Mouse (Mus musculus) heart, embryonic 14.5 days (tissue): ENCODE results near the gene Rptor. TPM values are rescaled to one million over a fixed set of nuclear protein-coding genes. Genes with fewer than 3 reads are reported as not detected.
A peak's percentile ranks its signal among the peaks of the same experiment; 100 is the strongest.

Experiments
- ATAC-seq: fragments of 200-750 bp; cut with Nextera tagmentation; 2 replicates; pipeline ENCODE4 v1.8.0; 2017; ENCODE audit warnings: low read depth, moderate TSS enrichment; ENCODE audit not compliant: insufficient number of reproducible peaks, insufficient read depth, low FRiP score
- H3K27ac ChIP-seq, 2 experiments: fragments of 200-500 bp in 1 of 2; fragments of 300-500 bp in 1 of 2; sonication (generic) in 1 of 2; replicated peaks in 1 of 2; 2 replicates each; pipeline ENCODE4 v1.5.1; 2012 to 2014; ENCODE audit warnings: low read depth in 2 of 2, low read length in 2 of 2, control low read depth in 1 of 2, mild to moderate bottlenecking in 1 of 2, mixed read lengths in 1 of 2; ENCODE audit not compliant: control insufficient read depth in 1 of 2, insufficient read depth in 1 of 2
- H3K27me3 ChIP-seq: fragments of 300-500 bp; sonication (generic); 2 replicates; pipeline ENCODE4 v1.6.1; 2014; ENCODE audit warnings: mild to moderate bottlenecking, low read length, control low read depth; ENCODE audit not compliant: control insufficient read depth, insufficient read depth
- H3K36me3 ChIP-seq: fragments of 300-500 bp; sonication (generic); 2 replicates; pipeline ENCODE4 v1.6.1; 2014; ENCODE audit warnings: mild to moderate bottlenecking, control low read depth, low read length, mixed read lengths; ENCODE audit not compliant: control insufficient read depth, insufficient read depth
- H3K4me1 ChIP-seq, 2 experiments: fragments of 200-500 bp in 1 of 2; fragments of 300-500 bp in 1 of 2; sonication (generic) in 1 of 2; 2 replicates each; pipeline ENCODE4 v1.6.1; 2012 to 2014; ENCODE audit warnings: low read length in 2 of 2, control low read depth in 1 of 2, mixed read lengths in 1 of 2; ENCODE audit not compliant: control insufficient read depth in 2 of 2, insufficient read depth in 2 of 2
- H3K4me2 ChIP-seq: fragments of 300-500 bp; sonication (generic); 2 replicates; pipeline ENCODE4 v1.6.1; 2014; ENCODE audit warnings: mild to moderate bottlenecking, low read length
- H3K4me3 ChIP-seq, 2 experiments: fragments of 200-500 bp in 1 of 2; fragments of 300-500 bp in 1 of 2; sonication (generic) in 1 of 2; 2 replicates each; pipeline ENCODE4 v1.5.1; 2012 to 2014; ENCODE audit warnings: low read length in 2 of 2, mild to moderate bottlenecking in 2 of 2, control low read depth in 1 of 2, low read depth in 1 of 2, moderate library complexity in 1 of 2; ENCODE audit not compliant: control insufficient read depth in 1 of 2, insufficient read depth in 1 of 2
- H3K9ac ChIP-seq: fragments of 300-500 bp; sonication (generic); 2 replicates; pipeline ENCODE4 v1.6.1; 2014; ENCODE audit warnings: mild to moderate bottlenecking, low read length
- H3K9me3 ChIP-seq: fragments of 300-500 bp; sonication (generic); 2 replicates; pipeline ENCODE4 v1.6.1; 2016; ENCODE audit warnings: low read length, control low read depth; ENCODE audit not compliant: control insufficient read depth
- WGBS: fragments of 180-500 bp; shearing (Covaris S2); extraction: QIAGEN DNeasy Blood & Tissue Kit; methylation state at CpG from one replicate; pipeline ENCODE4 v1.1.7; 2014; 5-methylcytosine and 5-hydroxymethylcytosine counted together
- polyA plus RNA-seq: library from polyadenylated mRNA; unstranded; fragments of >200 nt; fragmentation: Nextera tagmentation; extraction: Ambion mirVana; gene quantifications from 2 replicates; pipeline ENCODE4 v1.2.1, GENCODE M21; 2014

Gene Rptor
- polyA plus RNA-seq, 1 experiment from 2014 or later, result 11.2 TPM

DNA sequence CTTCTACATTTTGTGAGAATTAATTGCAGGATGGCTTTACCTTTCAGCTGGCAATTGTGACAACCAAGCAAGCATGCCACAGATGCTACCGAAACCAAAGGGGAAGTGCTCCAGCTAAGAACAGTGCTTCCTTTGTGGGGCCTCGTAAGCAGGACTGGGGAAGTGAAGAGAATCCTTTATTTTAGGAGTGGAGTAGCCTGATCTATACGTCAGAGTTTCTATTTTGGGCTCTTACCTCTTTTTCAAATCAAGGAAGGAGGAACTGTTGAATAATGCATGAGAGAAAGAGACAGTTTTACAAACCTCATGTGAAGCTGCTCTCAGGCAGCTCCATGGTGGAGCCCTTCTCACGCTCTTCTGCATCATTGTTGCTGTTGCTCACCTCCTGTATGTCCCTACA lies 106.5 kb downstream of the Rptor start:
- no peak for ATAC-seq
- H3K9me3 ChIP-seq, result no peaks in the 10 kb centered on the region
- H3K27me3 ChIP-seq, result no peaks in the 10 kb centered on the region
- H3K4me3 ChIP-seq, result no peak overlapping the region
- H3K36me3 ChIP-seq, result no peaks in the 10 kb centered on the region
- H3K27ac ChIP-seq, result no peak overlapping the region
- peaks cover 9 to 29% of the 10 kb centered on the region in 2 experiments for H3K4me1 ChIP-seq
- no peak overlapping the region for H3K4me2 ChIP-seq
- H3K9ac ChIP-seq, result no peak overlapping the region
- WGBS, result 49% methylated on average over 4 of the region's 4 CpGs

GRCm38 (mm10) chr11:119710338-119710737 lies 107.6 kb downstream of the Rptor start:
- 69% methylated on average over 3 of the region's 3 CpGs for WGBS
- H3K9ac ChIP-seq, result no peak overlapping the region
- no peak for ATAC-seq
- H3K27me3 ChIP-seq, result no peaks in the 10 kb centered on the region
- no peak overlapping the region; a peak in 1 of 4 replicates for H3K27ac ChIP-seq
- H3K4me1 ChIP-seq, result peaks cover 11 to 33% of the 10 kb centered on the region in 2 experiments
- no peaks in the 10 kb centered on the region for H3K36me3 ChIP-seq
- H3K4me3 ChIP-seq, result no peak overlapping the region
- H3K4me2 ChIP-seq, result no peak overlapping the region
- no peaks in the 10 kb centered on the region for H3K9me3 ChIP-seq

DNA sequence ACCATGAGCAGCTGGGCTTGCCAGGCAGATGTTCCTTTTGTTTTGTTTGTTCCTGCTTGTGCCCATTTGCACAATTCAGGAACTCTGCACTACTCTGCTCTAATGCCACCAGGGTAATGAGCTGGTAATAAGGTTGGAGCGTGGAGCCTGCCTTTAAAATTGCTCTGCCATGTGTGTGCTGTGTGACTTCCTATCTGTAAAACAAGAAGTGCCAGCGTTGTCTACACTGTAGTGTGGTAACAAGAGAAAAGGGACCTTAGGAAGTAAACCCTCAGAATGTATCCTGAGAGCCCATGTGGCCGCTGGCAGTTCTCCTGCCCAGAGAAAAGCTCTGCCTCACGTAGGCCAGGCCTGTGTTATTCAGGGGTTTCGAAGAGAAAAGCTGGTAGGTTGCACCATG lies 108.1 kb downstream of the Rptor start:
- H3K4me1 ChIP-seq, result peaks cover 10 to 32% of the 10 kb centered on the region in 2 experiments
- H3K27ac ChIP-seq, result no peak overlapping the region
- 82% methylated on average over 5 of the region's 5 CpGs for WGBS

DNA sequence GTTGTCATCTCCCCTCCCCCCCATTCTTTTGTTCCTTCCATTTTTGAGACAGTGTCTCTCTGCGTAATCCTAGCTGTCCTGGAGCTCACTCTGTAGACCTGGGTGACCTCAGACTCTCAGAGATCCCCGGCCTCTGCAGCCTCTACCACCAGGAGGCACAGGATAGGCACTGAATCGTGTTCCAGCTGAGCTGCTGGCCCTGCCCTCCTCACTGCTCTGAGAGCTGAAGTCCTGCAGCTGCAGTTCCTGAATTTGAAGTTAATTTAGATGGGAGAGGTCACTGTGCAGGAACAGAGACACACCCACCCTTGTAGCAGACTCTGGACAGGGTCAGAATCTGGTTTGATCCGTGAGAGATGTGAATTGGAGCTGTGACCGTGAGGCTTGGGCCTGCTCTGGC lies 112.7 kb downstream of the Rptor start:
- Histone ChIP-seq H3K36me3 (no peaks in the 10 kb centered on the region), H3K4me1 (peaks cover 12 to 27% of the 10 kb centered on the region in 2 experiments), H3K27me3 (no peaks in the 10 kb centered on the region), H3K4me3 (no peak overlapping the region), H3K9ac (no peak overlapping the region), H3K4me2 (no peak overlapping the region), H3K27ac (no peak overlapping the region), H3K9me3 (no peaks in the 10 kb centered on the region)
- 70% methylated on average over 5 of the region's 5 CpGs for WGBS
- ATAC-seq, result no peak

More for the DNA sequence above, 108.1 kb downstream of the Rptor start:
- H3K4me3 ChIP-seq, result no peak overlapping the region
- no peak overlapping the region for H3K4me2 ChIP-seq
- no peaks in the 10 kb centered on the region for H3K36me3 ChIP-seq
- H3K9me3 ChIP-seq, result no peaks in the 10 kb centered on the region
- ATAC-seq, result no peak
- no peak overlapping the region for H3K9ac ChIP-seq
- no peaks in the 10 kb centered on the region for H3K27me3 ChIP-seq

DNA sequence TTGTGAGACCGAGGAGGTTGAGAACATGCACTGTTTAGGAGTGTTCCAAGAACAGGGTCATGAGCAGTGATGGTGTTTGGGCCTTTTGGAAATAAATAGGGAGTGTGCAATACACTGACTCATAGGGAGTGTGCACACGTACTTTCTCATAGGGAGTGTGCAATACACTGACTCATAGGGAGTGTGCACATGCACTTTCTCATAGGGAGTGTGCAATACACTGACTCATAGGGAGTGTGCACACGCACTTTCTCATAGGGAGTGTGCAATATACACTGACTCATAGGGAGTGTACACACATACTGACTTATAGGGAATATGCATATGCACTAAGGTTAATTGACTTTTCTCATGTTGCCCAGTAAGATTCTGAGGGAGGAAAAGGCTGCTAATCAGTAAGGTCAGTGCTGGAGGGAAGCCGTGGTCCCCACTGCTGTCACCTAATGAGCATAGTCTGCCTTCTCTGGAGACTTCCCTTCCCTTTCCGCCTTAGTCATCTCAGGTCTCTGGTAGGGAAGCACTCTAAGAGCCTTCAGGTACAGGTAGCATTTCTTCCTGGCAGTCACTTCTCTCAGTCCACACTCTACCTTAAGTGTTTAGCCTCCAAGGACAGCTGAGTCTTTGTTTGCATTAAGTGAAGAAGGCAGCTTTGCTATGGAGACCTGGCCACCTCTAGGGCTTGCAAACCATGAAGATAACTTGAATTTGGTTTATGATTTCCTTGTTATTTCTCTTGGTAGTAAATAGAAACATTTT lies 113.3 kb downstream of the Rptor start:
- Histone ChIP-seq H3K36me3 (no peaks in the 10 kb centered on the region), H3K9me3 (no peaks in the 10 kb centered on the region), H3K27ac (no peak overlapping the region), H3K27me3 (no peaks in the 10 kb centered on the region), H3K4me2 (no peak overlapping the region), H3K4me3 (no peak overlapping the region), H3K9ac (no peak overlapping the region), H3K4me1 (peaks cover 13 to 27% of the 10 kb centered on the region in 2 experiments)
- no peak for ATAC-seq
- 94% methylated on average over 5 of the region's 5 CpGs for WGBS

GRCm38 (mm10) chr11:119718115-119718514 lies 115.4 kb downstream of the Rptor start:
- Histone ChIP-seq H3K27me3 (no peaks in the 10 kb centered on the region), H3K36me3 (no peaks in the 10 kb centered on the region)

GRCm38 (mm10) chr11:119720101-119721048 lies 117.7 kb downstream of the Rptor start:
- 37% methylated on average over 9 of the region's 9 CpGs for WGBS
- Histone ChIP-seq H3K4me2 (peak overlapping the region; percentile 18; the same call in 1 of the 2 replicates), H3K27me3 (no peaks in the 10 kb centered on the region), H3K27ac (peak overlapping the region; percentile 77 to 83), H3K36me3 (peaks cover under 1% of the 10 kb centered on the region; the same call in 1 of the 2 replicates), H3K9ac (peak overlapping the region; percentile 38; the same call in 1 of the 2 replicates), H3K4me1 (peaks cover 14 to 28% of the 10 kb centered on the region in 2 experiments), H3K9me3 (no peaks in the 10 kb centered on the region), H3K4me3 (no peak overlapping the region)
- ATAC-seq, result peak; percentile 42; the same call in 1 of the 2 replicates

More at GRCm38 (mm10) chr11:119718115-119718514, 115.4 kb downstream of the Rptor start:
- H3K9ac ChIP-seq, result no peak overlapping the region
- 92% methylated on average over 3 of the region's 3 CpGs for WGBS
- no peak overlapping the region for H3K27ac ChIP-seq
- no peak for ATAC-seq
- no peaks in the 10 kb centered on the region for H3K9me3 ChIP-seq
- H3K4me2 ChIP-seq, result no peak overlapping the region
- no peak overlapping the region for H3K4me3 ChIP-seq
- H3K4me1 ChIP-seq, result peaks cover 16 to 32% of the 10 kb centered on the region in 2 experiments
